In genomic region chr5:140140214-140140613, GRCm38 (mm10) we compare ENCODE assay signal across 9 mouse cellular contexts.
DNase-seq lines count a peak whose midpoint lies in the region; ATAC-seq and TF ChIP-seq lines count a peak whose summit lies in the region.
"Had no signal": no experiment of that assay in that cellular context is flagged by ENCODE, and none has a peak within 500 bp of the region (broad histone marks: within the 10 kb centered on the region; RNA-seq: fewer than 3 reads in every experiment).

No protein-coding gene starts in this region.

- H3K4me1 ChIP-seq in limb, embryonic 10.5 days, result peaks cover 12% of the 10 kb centered on the region; the same call in 1 of the 2 replicates
- H3K4me1 ChIP-seq in midbrain, embryonic 16.5 days (ENCODE audit: control insufficient read depth, insufficient read depth, low read length), result no peaks in the 10 kb centered on the region

- H3K4me3 ChIP-seq in limb, embryonic 10.5 days, result no peak overlapping the region
- H3K4me3 ChIP-seq in midbrain, embryonic 16.5 days (ENCODE audit: low read depth, low read length), result no peak overlapping the region
- H3K4me3 ChIP-seq: embryonic facial prominence, embryonic 15.5 days had no signal

- no peak overlapping the region for H3K27ac ChIP-seq in limb, embryonic 10.5 days
- no peak overlapping the region for H3K27ac ChIP-seq in midbrain, embryonic 16.5 days (ENCODE audit: low read length)
- H3K27ac ChIP-seq: embryonic facial prominence, embryonic 15.5 days had no signal

- ATAC-seq in Patski, result no peak
- ATAC-seq in midbrain, embryonic 16.5 days, result 0 out of 2 replicates have a peak, but pooled peaks have one; percentile 42

- POLR2A ChIA-PET in Patski (lab: Charles Lee), result no interaction called here

- H3K9me3 ChIP-seq in limb, embryonic 10.5 days (replicated peaks), result no peaks in the 10 kb centered on the region
- no peaks in the 10 kb centered on the region for H3K9me3 ChIP-seq in midbrain, embryonic 16.5 days (replicated peaks; ENCODE audit: control insufficient read depth, low read length, poor library complexity, severe bottlenecking)
- H3K9me3 ChIP-seq: embryonic facial prominence, embryonic 15.5 days had no signal

- in situ Hi-C loops in Patski (cut with MboI; ENCODE audit: low pct_unique_long_range_greater_than_20kb), result no loop called here

- DNase-seq in layer of hippocampus, adult 11-12 months (ENCODE audit: low spot score), result peak; percentile 52
- DNase-seq in layer of hippocampus, adult 9-11 months, result no peak
- no peak for DNase-seq in Patski (ENCODE audit: low read depth, low spot score)
- DNase-seq in embryo, embryonic 10.5 days (ENCODE audit: low spot score), result peak; percentile 79
- peak; percentile 35 to 56 for DNase-seq in heart, postnatal 36 days
- DNase-seq in limb, embryonic 10.5 days (ENCODE audit: low spot score), result peak; percentile 79
- peak; percentile 59 to 60 for DNase-seq in thymus, postnatal 36 days

- H3K36me3 ChIP-seq in limb, embryonic 10.5 days, result peaks cover 16% of the 10 kb centered on the region
- H3K36me3 ChIP-seq in midbrain, embryonic 16.5 days (ENCODE audit: control insufficient read depth, insufficient read depth, low read length), result no peaks in the 10 kb centered on the region

- no peaks in the 10 kb centered on the region for H3K27me3 ChIP-seq in Patski
- no peaks in the 10 kb centered on the region for H3K27me3 ChIP-seq in limb, embryonic 10.5 days (ENCODE audit: low read depth, poor library complexity, severe bottlenecking)
- no peaks in the 10 kb centered on the region for H3K27me3 ChIP-seq in midbrain, embryonic 16.5 days (ENCODE audit: control insufficient read depth, insufficient read depth, low read depth, low read length)
- H3K27me3 ChIP-seq: embryonic facial prominence, embryonic 15.5 days had no signal

- intact Hi-C loops in heart, postnatal 36 days (cut with DNase I), result loop anchor here (2.0 kb wide), 2 partner anchors 231 to 301 kb away; no protein-coding TSS in a partner anchor

- TF ChIP-seq CTCF in Patski (IDR thresholded peaks at IDR 0.05), result peak; percentile 88

- CTCF ChIA-PET in Patski (lab: Charles Lee), result interaction anchor here (1.1 to 2.9 kb wide), 8 partner anchors 9 to 302 kb away, joined by 3 to 15 read pairs (median 3); partner anchors contain the start of gene Elfn1

- no peak overlapping the region for H3K4me2 ChIP-seq in midbrain, embryonic 16.5 days (ENCODE audit: low read length)
- H3K4me2 ChIP-seq: embryonic facial prominence, embryonic 15.5 days had no signal

- H3K9ac ChIP-seq in midbrain, embryonic 16.5 days (ENCODE audit: low read depth, low read length), result no peak overlapping the region
- H3K9ac ChIP-seq: embryonic facial prominence, embryonic 15.5 days had no signal

Comparison
In these comparisons a context has a peak if more than half of its experiments do, and no peak if none do; other contexts are left out.
1. DNase-seq: peak in layer of hippocampus, adult 11-12 months (single experiment), embryo, embryonic 10.5 days (single experiment), heart, postnatal 36 days (2 of 2), limb, embryonic 10.5 days (single experiment) and thymus, postnatal 36 days (2 of 2); none in layer of hippocampus, adult 9-11 months (single experiment) and Patski (single experiment).